In genomic region chr6:4600085-4600657, GRCm38 (mm10) we compare ENCODE assay signal across 8 mouse cellular contexts. TPM values are rescaled to one million over a fixed set of nuclear protein-coding genes. Genes with fewer than 3 reads are reported as not detected.
DNase-seq lines count a peak whose midpoint lies in the region; ATAC-seq and TF ChIP-seq lines count a peak whose summit lies in the region.

No protein-coding gene starts in this region.

- H3K9me3 ChIP-seq in erythroblast, embryonic 14.5 days (ENCODE audit: control insufficient read depth, low read length): no peaks in the 10 kb centered on the region
- no peaks in the 10 kb centered on the region for H3K9me3 ChIP-seq in forebrain, postnatal 0 days (ENCODE audit: low read length)
- no peaks in the 10 kb centered on the region for H3K9me3 ChIP-seq in liver, embryonic 16.5 days (replicated peaks; ENCODE audit: control insufficient read depth, low read length)

- H3K27ac ChIP-seq in forebrain, postnatal 0 days (ENCODE audit: low read depth, low read length): peak overlapping the region; percentile 92
- H3K27ac ChIP-seq in liver, embryonic 16.5 days (ENCODE audit: low read length): peak overlapping the region; percentile 80; the same call in 1 of the 2 replicates

- peak overlapping the region; percentile 98 for H3K9ac ChIP-seq in forebrain, postnatal 0 days
- H3K9ac ChIP-seq in liver, embryonic 16.5 days (ENCODE audit: low read depth, low read length): peak overlapping the region; percentile 87

- peak; percentile 23 for DNase-seq in ES-CJ7 (ENCODE audit: low read depth, low spot score)
- DNase-seq in forebrain, postnatal 0 days: peak; percentile 43
- no peak for DNase-seq in embryo, embryonic 11 days
- DNase-seq in thymus, postnatal 4 days: no peak
- DNase-seq in urinary bladder, postnatal 36 days (ENCODE audit: low spot score in 2 of 2): no peak

- H3K4me3 ChIP-seq in erythroblast, embryonic 14.5 days (replicated peaks): peak overlapping the region; percentile 91
- peak overlapping the region; percentile 72 for H3K4me3 ChIP-seq in forebrain, postnatal 0 days (ENCODE audit: low read depth, low read length)
- H3K4me3 ChIP-seq in liver, embryonic 16.5 days (ENCODE audit: low read depth, low read length): peak overlapping the region; percentile 86

- H3K4me2 ChIP-seq in forebrain, postnatal 0 days (ENCODE audit: low read depth): peak overlapping the region; percentile 99
- peak overlapping the region; percentile 86 for H3K4me2 ChIP-seq in liver, embryonic 16.5 days (ENCODE audit: low read depth, low read length)

- no peaks in the 10 kb centered on the region; the same call in 1 of the 2 replicates for H3K27me3 ChIP-seq in erythroblast, embryonic 14.5 days (ENCODE audit: control insufficient read depth)
- no peaks in the 10 kb centered on the region for H3K27me3 ChIP-seq in forebrain, postnatal 0 days (ENCODE audit: insufficient read depth, low read length)
- H3K27me3 ChIP-seq in liver, embryonic 16.5 days (ENCODE audit: control insufficient read depth, insufficient read depth, low read depth, low read length): no peaks in the 10 kb centered on the region

- ATAC-seq in erythroblast, adult 5-6 weeks (replicated peaks; ENCODE audit: low FRiP score, poor library complexity, severe bottlenecking): no peak
- ATAC-seq in forebrain, postnatal 0 days: peak; percentile 28
- ATAC-seq in liver, embryonic 16.5 days (ENCODE audit: low read depth): peak; percentile 24; the same call in 1 of the 2 replicates

- H3K36me3 ChIP-seq in erythroblast, embryonic 14.5 days (ENCODE audit: control insufficient read depth): no peaks in the 10 kb centered on the region
- H3K36me3 ChIP-seq in forebrain, postnatal 0 days (ENCODE audit: insufficient read depth): no peaks in the 10 kb centered on the region
- no peaks in the 10 kb centered on the region for H3K36me3 ChIP-seq in liver, embryonic 16.5 days (ENCODE audit: control insufficient read depth, insufficient read depth)

- 26% methylated on average over 7 of the region's 7 CpGs for WGBS in forebrain, postnatal 0 days
- WGBS in liver, embryonic 16.5 days (ENCODE audit: insufficient replicate concordance): 18% methylated on average over 7 of the region's 7 CpGs

- peaks cover 19% of the 10 kb centered on the region for H3K4me1 ChIP-seq in erythroblast, embryonic 14.5 days (ENCODE audit: control insufficient read depth)
- peaks cover 12% of the 10 kb centered on the region; the same call in 1 of the 2 replicates for H3K4me1 ChIP-seq in forebrain, postnatal 0 days (ENCODE audit: insufficient read depth)
- H3K4me1 ChIP-seq in liver, embryonic 16.5 days (ENCODE audit: control insufficient read depth, low read depth, low read length): peaks cover 9% of the 10 kb centered on the region

- TF ChIP-seq CTCF in forebrain, postnatal 0 days (IDR thresholded peaks at IDR 0.05; ENCODE audit: low read depth): no peak

RNA-seq across cellular contexts. Expression of gene Casd1, which starts 0.5 kb away (rescaled TPM):
- polyA plus RNA-seq in erythroblast, embryonic 14.5 days (2012): 0.07 and 0.11 TPM in 2 replicates
- 5.2 and 6.7 TPM in 2 replicates for total RNA-seq in erythroblast, adult 5-6 weeks (2015; ENCODE audit: low replicate concordance)
- 10.0 and 17.4 TPM in 2 replicates for total RNA-seq in erythroblast, adult 5-6 weeks (2017; ENCODE audit: low replicate concordance)
- total RNA-seq in forebrain, postnatal 0 days (2014; rRNA removed): 77.9 and 90.3 TPM in 2 replicates
- 27.0 and 38.7 TPM in 2 replicates for polyA plus RNA-seq in forebrain, postnatal 0 days (2015; fragmentation: Nextera tagmentation; extraction: Ambion mirVana)
- 5.7 and 6.4 TPM in 2 replicates for polyA plus RNA-seq in liver, embryonic 16.5 days (2015; fragmentation: Nextera tagmentation; extraction: Ambion mirVana)

Comparison
In these comparisons a context has a peak if more than half of its experiments do, and no peak if none do; other contexts are left out.
1. DNase-seq: peak in ES-CJ7 (single experiment) and forebrain, postnatal 0 days (single experiment); none in embryo, embryonic 11 days (single experiment), thymus, postnatal 4 days (single experiment) and urinary bladder, postnatal 36 days (0 of 2).
2. Peak in every context shown above with its lines, with median percentiles within 50 percentile points of each other: H3K4me3 ChIP-seq.